Mouse (Mus musculus): ENCODE data around the gene Serpinf1.

- no peak for TF ChIP-seq POLR2A (IDR thresholded peaks at IDR 0.05; ENCODE audit: borderline replicate concordance, extremely low read depth, insufficient read depth, insufficient read length, poor library complexity, severe bottlenecking)
- no peak for TF ChIP-seq CTCF (IDR thresholded peaks at IDR 0.05; ENCODE audit: borderline replicate concordance, extremely low read depth, insufficient read depth, insufficient read length)
These were observed 27.2 kb upstream of the Serpinf1 start for GRCm38 (mm10) chr11:75449695-75450094.

Measured in brain, embryonic 14.5 days (tissue).